Mouse (Mus musculus): ENCODE results near the gene Lrch1. TPM values are rescaled to one million over a fixed set of nuclear protein-coding genes. Genes with fewer than 3 reads are reported as not detected.
A peak's percentile ranks its signal among the peaks of the same experiment; 100 is the strongest.

The Lrch1 gene
- polyA plus RNA-seq, 2 experiments, result 2.7 to 3.4 TPM

DNA sequence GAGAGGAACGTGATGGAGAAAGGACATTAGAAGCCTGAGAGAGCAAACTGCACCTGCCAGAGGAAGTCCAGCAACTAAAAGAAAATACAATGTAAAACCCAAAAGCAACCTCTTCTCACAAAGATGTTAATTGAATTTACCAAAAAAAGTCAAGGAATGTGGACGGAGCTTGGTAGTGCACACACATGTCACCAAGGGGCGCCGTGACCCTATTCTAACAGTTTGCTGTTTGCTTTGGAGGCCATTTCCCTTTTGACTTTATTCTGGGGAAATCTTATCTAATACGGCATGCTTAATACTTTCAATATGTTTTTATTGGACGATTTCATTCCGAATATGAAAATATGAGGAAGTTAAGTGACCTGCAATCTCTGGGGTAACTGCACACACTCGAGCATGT lies 158.9 kb downstream of the Lrch1 start:
- Histone ChIP-seq H3K27ac (no peak overlapping the region), H3K27me3 (ENCODE audit: control insufficient read depth, insufficient read depth, low read length) (no peaks in the 10 kb centered on the region), H3K4me2 (ENCODE audit: low read depth) (no peak overlapping the region), H3K36me3 (replicated peaks; ENCODE audit: control insufficient read depth, insufficient read depth, low read depth) (no peaks in the 10 kb centered on the region), H3K4me1 (replicated peaks; ENCODE audit: control insufficient read depth in 2 of 2, insufficient read depth in 2 of 2, low read length in 1 of 2) (peaks cover 0 to 3% of the 10 kb centered on the region in 2 experiments; a peak in 2 of 4 replicates), H3K4me3 (ENCODE audit: insufficient read depth in 1 of 2, low read depth in 2 of 2, low read length in 2 of 2) (no peak overlapping the region), H3K9me3 (ENCODE audit: control insufficient read depth, low read length) (no peaks in the 10 kb centered on the region), H3K9ac (replicated peaks) (no peak overlapping the region)
- TF ChIP-seq EP300 (IDR thresholded peaks at IDR 0.05; ENCODE audit: low read depth) (no peak), CTCF (IDR thresholded peaks at IDR 0.05; ENCODE audit: low read depth) (peak; percentile 22; the same call in 1 of the 2 replicates)
- ATAC-seq (ENCODE audit: insufficient read depth) (no peak), DNase-seq (ENCODE audit: low read depth in 3 of 3, low spot score in 3 of 3) (no peak)
- 73% methylated on average over 8 of the region's 8 CpGs for whole genome bisulfite sequencing (ENCODE audit: insufficient replicate concordance)

DNA sequence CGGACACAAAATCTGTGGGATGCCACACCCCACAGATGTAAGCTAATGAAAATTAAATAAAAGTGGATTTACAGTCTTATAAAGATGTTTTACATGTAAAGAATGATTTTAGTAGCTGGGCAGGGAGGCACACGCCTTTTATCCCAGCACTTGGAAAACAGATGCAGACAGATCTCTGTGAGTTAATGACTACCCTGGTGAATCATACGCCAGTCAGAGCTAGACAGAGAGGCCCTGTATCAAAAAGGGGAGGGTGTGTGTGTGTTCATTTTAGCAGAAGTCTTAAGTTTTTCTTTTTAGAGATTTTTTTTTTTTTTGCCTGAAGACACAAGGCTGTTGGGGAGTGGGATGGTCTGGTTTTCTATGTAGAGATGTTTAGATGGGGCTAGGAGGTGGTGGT lies 160.0 kb downstream of the Lrch1 start:
- no peak overlapping the region for H3K4me3 ChIP-seq (ENCODE audit: insufficient read depth in 1 of 2, low read depth in 2 of 2, low read length in 2 of 2)

DNA sequence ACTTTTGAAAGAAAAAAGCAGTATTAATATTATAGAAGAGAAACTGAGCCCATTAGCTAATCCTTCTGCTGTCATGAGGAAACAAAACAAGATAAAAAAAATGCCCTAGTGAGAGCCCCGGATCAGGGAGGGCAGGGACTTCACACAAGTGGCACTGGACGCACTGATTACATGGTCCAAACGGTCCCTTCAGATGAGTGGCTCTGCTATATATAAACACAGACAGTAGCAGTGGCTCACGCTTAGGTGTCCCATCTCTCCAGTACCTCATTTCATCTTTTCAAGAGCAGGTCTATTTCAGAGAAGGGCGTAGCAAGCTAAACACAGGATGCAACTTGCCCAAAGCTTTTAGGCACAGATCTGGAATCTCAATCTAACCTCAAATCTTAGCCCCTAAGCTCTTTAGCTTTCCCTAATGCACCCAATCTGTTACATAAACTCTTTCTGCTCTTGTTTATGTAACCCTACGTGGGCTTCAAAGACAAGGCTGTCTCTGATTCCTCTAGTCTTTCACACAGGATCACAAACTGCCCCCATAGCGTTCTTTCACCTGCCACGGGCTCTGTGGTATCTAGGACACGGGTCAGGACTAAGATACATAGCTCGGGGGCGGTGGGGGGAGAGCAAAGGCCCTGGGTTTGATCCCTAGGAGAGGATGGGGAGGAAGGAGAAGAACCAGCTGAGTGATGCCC lies 163.3 kb downstream of the Lrch1 start:
- ATAC-seq (ENCODE audit: insufficient read depth) (no peak), DNase-seq (ENCODE audit: low read depth in 3 of 3, low spot score in 3 of 3) (no peak)
- H3K9me3 ChIP-seq (ENCODE audit: control insufficient read depth, low read length), result no peaks in the 10 kb centered on the region
- no peaks in the 10 kb centered on the region for H3K4me1 ChIP-seq (replicated peaks; ENCODE audit: control insufficient read depth in 2 of 2, insufficient read depth in 2 of 2, low read length in 1 of 2)
- H3K4me3 ChIP-seq (ENCODE audit: insufficient read depth in 1 of 2, low read depth in 2 of 2, low read length in 2 of 2), result no peak overlapping the region
- no peak overlapping the region for H3K27ac ChIP-seq
- no peaks in the 10 kb centered on the region for H3K36me3 ChIP-seq (replicated peaks; ENCODE audit: control insufficient read depth, insufficient read depth, low read depth)
- no peak overlapping the region for H3K4me2 ChIP-seq (ENCODE audit: low read depth)
- no peak overlapping the region for H3K9ac ChIP-seq (replicated peaks)
- no peaks in the 10 kb centered on the region for H3K27me3 ChIP-seq (ENCODE audit: control insufficient read depth, insufficient read depth, low read length)
- 79% methylated on average over 11 of the region's 11 CpGs for WGBS (ENCODE audit: insufficient replicate concordance)
- no peak for TF ChIP-seq EP300 (IDR thresholded peaks at IDR 0.05; ENCODE audit: low read depth)

More for the DNA sequence above, 160.0 kb downstream of the Lrch1 start:
- 76% methylated on average over 3 of the region's 3 CpGs for WGBS (ENCODE audit: insufficient replicate concordance)
- Histone ChIP-seq H3K4me2 (ENCODE audit: low read depth) (no peak overlapping the region), H3K9ac (replicated peaks) (no peak overlapping the region), H3K9me3 (ENCODE audit: control insufficient read depth, low read length) (no peaks in the 10 kb centered on the region), H3K27ac (no peak overlapping the region), H3K36me3 (replicated peaks; ENCODE audit: control insufficient read depth, insufficient read depth, low read depth) (no peaks in the 10 kb centered on the region), H3K27me3 (ENCODE audit: control insufficient read depth, insufficient read depth, low read length) (no peaks in the 10 kb centered on the region), H3K4me1 (replicated peaks; ENCODE audit: control insufficient read depth in 2 of 2, insufficient read depth in 2 of 2, low read length in 1 of 2) (peaks cover 0 to 3% of the 10 kb centered on the region in 2 experiments; a peak in 2 of 4 replicates)
- DNase-seq (ENCODE audit: low read depth in 3 of 3, low spot score in 3 of 3), result no peak
- TF ChIP-seq EP300 (IDR thresholded peaks at IDR 0.05; ENCODE audit: low read depth), result no peak
- TF ChIP-seq CTCF (IDR thresholded peaks at IDR 0.05; ENCODE audit: low read depth), result no peak
- no peak for ATAC-seq (ENCODE audit: insufficient read depth)

DNA sequence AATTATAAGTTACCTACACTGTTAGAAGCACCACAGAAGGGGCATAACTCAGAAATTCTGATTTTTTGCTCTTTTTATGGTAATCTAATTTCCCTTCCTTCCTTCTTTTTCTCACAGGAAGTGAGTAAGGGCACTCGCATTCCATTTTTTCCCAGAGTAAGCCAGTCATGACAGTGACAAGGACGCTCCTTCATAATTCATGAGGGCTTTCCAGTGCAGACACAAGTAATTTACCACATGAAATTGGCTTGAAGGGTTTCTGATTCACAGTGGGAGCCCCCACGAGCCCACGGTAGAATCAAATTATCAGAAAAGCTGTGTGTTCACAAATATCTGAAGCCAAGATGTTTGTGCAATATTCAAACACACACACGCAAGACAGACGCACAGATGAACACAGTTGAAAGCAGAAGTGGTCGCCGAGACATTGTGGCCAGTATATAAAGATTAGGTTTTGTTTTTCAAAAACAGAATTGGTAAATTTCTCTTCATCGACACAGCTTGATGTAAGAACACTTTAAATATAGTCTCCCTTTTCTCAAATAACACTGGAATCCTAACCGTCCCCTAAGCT lies 173.5 kb downstream of the Lrch1 start:
- TF ChIP-seq EP300 (IDR thresholded peaks at IDR 0.05; ENCODE audit: low read depth), result no peak
- TF ChIP-seq CTCF (IDR thresholded peaks at IDR 0.05; ENCODE audit: low read depth), result no peak
- Histone ChIP-seq H3K4me2 (ENCODE audit: low read depth) (no peak overlapping the region), H3K9me3 (ENCODE audit: control insufficient read depth, low read length) (no peaks in the 10 kb centered on the region), H3K4me3 (ENCODE audit: insufficient read depth in 1 of 2, low read depth in 2 of 2, low read length in 2 of 2) (no peak overlapping the region), H3K36me3 (replicated peaks; ENCODE audit: control insufficient read depth, insufficient read depth, low read depth) (no peaks in the 10 kb centered on the region; the same call in 1 of the 2 replicates), H3K27ac (no peak overlapping the region), H3K9ac (replicated peaks) (no peak overlapping the region), H3K27me3 (ENCODE audit: control insufficient read depth, insufficient read depth, low read length) (no peaks in the 10 kb centered on the region), H3K4me1 (replicated peaks; ENCODE audit: control insufficient read depth in 2 of 2, insufficient read depth in 2 of 2, low read length in 1 of 2) (no peaks in the 10 kb centered on the region)
- no peak for DNase-seq (ENCODE audit: low read depth in 3 of 3, low spot score in 3 of 3)
- 59% methylated on average over 10 of the region's 10 CpGs for WGBS (ENCODE audit: insufficient replicate concordance)
- ATAC-seq (ENCODE audit: insufficient read depth), result no peak

DNA sequence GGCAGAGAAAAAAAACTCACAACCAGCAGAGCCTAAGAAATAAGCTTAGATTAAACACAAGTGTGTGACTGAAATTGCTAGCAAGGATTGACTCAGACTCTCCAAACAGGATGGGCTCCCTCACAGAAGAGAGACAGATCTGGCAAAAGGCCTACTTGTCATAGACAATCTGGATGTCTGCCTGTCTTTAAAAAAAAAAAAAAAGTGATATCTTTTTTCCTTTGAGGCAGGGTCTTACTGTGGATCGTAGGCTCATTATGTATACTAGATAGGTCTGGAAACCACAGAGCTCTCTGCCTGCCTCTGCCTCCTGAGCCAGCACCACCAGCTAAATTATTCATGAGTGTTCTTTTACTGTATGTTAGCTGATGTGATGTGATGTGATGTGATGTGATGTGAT lies 179.8 kb downstream of the Lrch1 start:
- TF ChIP-seq CTCF (IDR thresholded peaks at IDR 0.05; ENCODE audit: low read depth) (no peak), EP300 (IDR thresholded peaks at IDR 0.05; ENCODE audit: low read depth) (no peak)
- Histone ChIP-seq H3K4me3 (ENCODE audit: insufficient read depth in 1 of 2, low read depth in 2 of 2, low read length in 2 of 2) (no peak overlapping the region), H3K4me1 (replicated peaks; ENCODE audit: control insufficient read depth in 2 of 2, insufficient read depth in 2 of 2, low read length in 1 of 2) (no peaks in the 10 kb centered on the region), H3K27me3 (ENCODE audit: control insufficient read depth, insufficient read depth, low read length) (no peaks in the 10 kb centered on the region), H3K9ac (replicated peaks) (no peak overlapping the region), H3K36me3 (replicated peaks; ENCODE audit: control insufficient read depth, insufficient read depth, low read depth) (no peaks in the 10 kb centered on the region), H3K9me3 (ENCODE audit: control insufficient read depth, low read length) (no peaks in the 10 kb centered on the region), H3K27ac (no peak overlapping the region), H3K4me2 (ENCODE audit: low read depth) (no peak overlapping the region)
- ATAC-seq (ENCODE audit: insufficient read depth), result no peak
- DNase-seq (ENCODE audit: low read depth in 3 of 3, low spot score in 3 of 3), result no peak
- 40% methylated on average over 1 of the region's 1 CpGs for WGBS (ENCODE audit: insufficient replicate concordance)

Measured in liver, embryonic 14.5 days (tissue).